Mouse (Mus musculus): ENCODE results near the gene Ppp1r14d.

DNA sequence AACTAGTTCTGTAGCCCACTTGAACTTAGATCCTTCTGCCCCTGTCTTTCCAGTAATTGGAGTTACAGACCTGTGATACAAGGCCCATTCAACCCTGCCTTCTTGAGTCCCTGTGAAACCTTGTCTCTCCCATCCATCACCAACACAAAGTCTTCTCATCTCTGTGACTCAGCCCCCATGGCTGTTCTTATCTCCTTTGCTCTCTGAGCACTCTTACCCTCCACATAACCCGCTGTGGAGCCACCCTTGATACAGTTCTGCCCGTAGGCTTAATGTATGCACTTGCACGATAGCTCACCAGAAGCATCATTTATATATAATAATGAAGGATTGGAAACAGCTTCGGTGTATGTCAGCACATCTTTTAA, 11.1 kb upstream of the Ppp1r14d start:
- TF ChIP-seq POLR2A (IDR thresholded peaks at IDR 0.05; ENCODE audit: low read depth, low read length), result no peak
- no peak for TF ChIP-seq CTCF (conservative IDR thresholded peaks at IDR 0.05; ENCODE audit: insufficient read depth, insufficient read length, low read depth, low read length)

All from kidney, adult 2 months (tissue).